ENCODE assay signal across 13 mouse cellular contexts in the genomic region with DNA sequence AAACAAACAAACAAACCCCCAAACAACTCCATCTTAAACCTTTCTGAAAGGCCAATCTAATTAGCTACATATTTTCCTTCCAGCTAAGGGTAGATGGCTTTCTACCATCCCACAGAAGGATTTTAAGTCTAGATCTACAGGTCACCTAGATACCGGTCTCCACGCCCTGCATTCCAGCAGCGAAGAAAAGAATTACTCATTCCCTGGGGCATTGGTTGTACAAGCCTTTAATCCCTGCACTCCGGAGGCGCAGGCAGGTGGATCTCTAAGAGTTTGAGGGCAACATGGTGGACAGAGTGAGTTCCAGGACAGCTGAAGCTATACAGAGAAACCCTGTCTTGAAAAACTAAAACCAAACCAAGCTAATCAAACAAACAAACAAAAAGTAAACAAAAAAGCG.
"Had no signal": no experiment of that assay in that cellular context is flagged by ENCODE, and none has a peak within 500 bp of the region (broad histone marks: within the 10 kb centered on the region; RNA-seq: fewer than 3 reads in every experiment).

No protein-coding gene starts in this region.

- H3K4me1 ChIP-seq: intestine, embryonic 15.5 days; limb, embryonic 13.5 days; liver, embryonic 13.5 days; midbrain, embryonic 13.5 days had no signal

- H3K9me3 ChIP-seq: intestine, embryonic 15.5 days; kidney, embryonic 15.5 days; limb, embryonic 10.5 days; limb, embryonic 13.5 days; liver, embryonic 13.5 days; midbrain, embryonic 13.5 days had no signal

- H3K27me3 ChIP-seq: intestine, embryonic 15.5 days; kidney, embryonic 15.5 days; limb, embryonic 13.5 days; liver, embryonic 13.5 days; midbrain, embryonic 13.5 days had no signal

- H3K4me3 ChIP-seq: intestine, embryonic 15.5 days; kidney, embryonic 15.5 days; limb, embryonic 10.5 days; limb, embryonic 13.5 days; liver, embryonic 13.5 days; midbrain, embryonic 13.5 days had no signal

- H3K27ac ChIP-seq: intestine, embryonic 15.5 days; limb, embryonic 10.5 days; limb, embryonic 13.5 days; liver, embryonic 13.5 days; macrophage; midbrain, embryonic 13.5 days had no signal

- DNase-seq: kidney, adult 11 months; kidney, adult 8-10 months; kidney, postnatal 4 days; liver; liver, embryonic 13.5 days; thymus, adult 18-20 months had no signal

- H3K9ac ChIP-seq: intestine, embryonic 15.5 days; kidney, embryonic 15.5 days; limb, embryonic 13.5 days; liver, embryonic 13.5 days; lung, embryonic 14.5 days; midbrain, embryonic 13.5 days had no signal

- H3K36me3 ChIP-seq: intestine, embryonic 15.5 days; kidney, embryonic 15.5 days; limb, embryonic 10.5 days; limb, embryonic 13.5 days; liver, embryonic 13.5 days; midbrain, embryonic 13.5 days had no signal
